Mouse (Mus musculus) frontal cortex, postnatal 36 days (tissue): ENCODE results near the gene Dis3.
A peak's percentile ranks its signal among the peaks of the same experiment; 100 is the strongest.

Source experiments
- DNase-seq, 2 experiments: peaks; one replicate each; pipeline ENCODE4 v3.0.0; 2022; ENCODE audit warnings: low spot score in 2 of 2

Dis3 gene

DNA sequence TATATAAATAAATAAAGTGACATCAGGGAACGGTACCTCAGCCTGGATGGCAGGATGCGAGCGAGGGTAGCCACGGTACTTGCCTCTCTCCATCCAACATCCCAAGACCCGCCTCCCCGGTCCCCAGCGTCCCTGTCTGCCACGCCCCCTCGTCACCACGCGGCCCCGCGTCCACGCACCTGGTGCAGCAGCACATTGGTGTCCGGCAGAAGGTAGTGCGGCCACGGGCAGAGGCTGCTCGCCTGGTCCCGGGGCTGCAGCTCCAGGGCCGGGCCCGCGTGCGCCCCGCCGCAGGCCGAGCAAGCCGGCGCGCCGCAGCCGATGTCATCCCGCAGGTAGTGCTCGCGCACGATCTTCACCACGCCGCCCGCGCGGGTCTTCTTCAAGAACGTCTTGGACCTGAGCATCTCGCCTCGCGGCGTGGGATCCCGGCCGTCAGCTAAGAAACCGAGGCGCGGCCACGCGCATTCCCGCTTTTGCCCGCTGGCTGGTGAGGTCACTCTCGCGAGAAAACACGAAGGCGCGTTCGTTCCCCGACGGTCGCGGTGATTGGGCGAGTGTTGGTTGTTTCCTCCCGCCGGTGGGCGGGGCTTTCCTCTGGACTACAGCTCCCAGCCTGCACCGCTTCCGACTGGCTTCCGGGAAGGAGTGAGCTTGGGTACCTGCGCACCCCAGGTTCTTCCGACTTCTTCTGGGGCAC is at the start of gene Dis3, which contains the start of gene Pibf1:
TSS of gene Dis3 (minus strand) at position 504 of the 700 bp plus-strand sequence.
TSS of gene Pibf1 (plus strand) at position 158 of the 700 bp plus-strand sequence.
- DNase-seq = peak; percentile 99 to 100

DNA sequence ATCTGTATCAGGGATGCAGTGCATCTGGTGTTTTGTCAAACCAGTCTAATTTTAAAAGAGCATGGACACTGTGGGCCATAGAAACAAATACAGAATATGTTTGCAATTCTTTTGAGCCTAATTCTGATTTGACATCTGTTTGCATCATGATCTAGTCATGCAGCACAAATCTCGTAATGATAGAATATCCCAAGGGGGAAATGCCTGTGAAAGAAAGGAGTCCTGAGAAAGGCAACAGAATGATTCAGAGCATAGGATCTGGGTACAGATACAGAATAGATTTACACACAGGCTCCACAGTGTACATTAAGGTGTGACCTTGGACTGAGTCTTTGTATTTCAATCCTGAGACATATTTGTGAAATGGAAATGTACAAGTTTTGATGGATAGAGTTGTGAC is 47.3 kb upstream of the Dis3 start:
- no peak for DNase-seq

DNA sequence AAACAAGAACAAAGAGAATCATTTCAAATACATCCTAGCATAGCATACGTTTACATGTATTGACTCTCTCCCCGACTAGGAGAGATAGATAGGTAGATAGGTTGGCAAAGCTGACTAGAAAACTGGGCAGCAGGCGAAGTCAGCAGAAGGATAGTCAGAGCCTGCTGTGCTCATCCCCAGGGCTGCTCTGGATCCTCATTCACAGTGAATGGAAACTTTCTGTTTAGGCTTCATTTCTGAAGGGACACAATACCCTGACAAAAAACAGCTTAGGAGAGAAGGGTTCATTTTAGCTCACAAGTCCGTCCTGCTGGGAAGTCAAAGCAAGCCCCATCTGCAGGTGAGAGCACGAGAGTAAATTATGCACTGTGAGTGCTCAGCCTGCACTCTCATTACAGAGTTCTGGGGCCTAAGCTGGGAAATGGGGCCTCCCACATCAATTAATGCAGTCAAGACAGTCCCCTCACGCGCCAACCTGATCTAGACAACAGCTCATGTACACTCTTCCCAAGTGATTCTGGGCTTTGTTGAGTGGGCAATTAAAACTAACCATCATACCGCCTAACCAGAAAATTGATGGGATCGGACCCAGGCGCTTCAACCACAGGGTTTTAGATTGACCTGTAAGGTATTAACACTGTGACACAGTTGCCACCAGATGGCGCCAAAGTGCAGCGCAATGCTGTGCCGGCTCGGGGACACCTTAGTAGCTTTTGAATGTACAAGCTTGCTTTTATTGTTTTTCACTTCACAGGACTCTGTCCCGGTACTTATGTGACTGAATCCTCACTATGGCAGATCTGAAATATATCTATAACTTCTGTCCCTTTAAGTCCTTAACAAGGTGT is 42.4 kb upstream of the Dis3 start:
- DNase-seq = peak; percentile 78

DNA sequence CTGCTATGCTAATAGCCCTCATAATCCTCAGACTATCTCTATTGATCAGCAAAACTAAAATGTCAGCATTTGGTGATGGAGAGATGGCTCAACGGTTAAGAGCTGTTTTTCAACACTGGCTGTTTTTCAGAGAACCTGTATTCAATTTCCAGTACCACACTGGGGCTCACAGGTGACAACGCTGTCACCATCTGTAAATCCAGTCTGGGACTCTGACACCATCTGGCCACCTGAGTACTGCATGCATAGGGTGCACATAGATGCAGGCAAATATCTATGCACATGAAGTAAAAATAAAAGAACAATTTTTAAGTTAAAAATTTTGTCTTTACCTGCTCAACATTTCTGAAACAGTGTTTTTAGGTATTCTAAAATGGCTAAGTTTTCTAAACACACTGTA is 40.5 kb upstream of the Dis3 start:
- no peak for DNase-seq

DNA sequence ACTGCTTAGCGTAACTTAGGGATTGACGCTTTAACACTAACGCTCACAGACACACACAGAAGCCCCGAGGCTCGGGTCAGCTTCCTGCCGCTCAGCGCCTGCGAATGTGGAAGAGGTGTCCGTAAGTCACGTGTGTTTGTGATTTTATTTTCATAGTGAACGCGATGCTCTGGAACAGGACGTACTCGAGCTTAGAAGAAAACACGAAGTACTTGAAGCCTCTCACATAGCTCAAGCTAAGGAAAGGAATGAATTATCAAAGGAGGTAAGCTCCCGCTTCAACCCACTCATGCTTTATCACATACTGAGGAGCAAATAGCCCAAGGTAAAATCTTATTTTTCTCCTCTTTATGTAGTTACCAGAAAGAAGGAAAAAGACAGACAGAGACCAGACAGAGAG is 36.7 kb upstream of the Dis3 start:
- DNase-seq = no peak

DNA sequence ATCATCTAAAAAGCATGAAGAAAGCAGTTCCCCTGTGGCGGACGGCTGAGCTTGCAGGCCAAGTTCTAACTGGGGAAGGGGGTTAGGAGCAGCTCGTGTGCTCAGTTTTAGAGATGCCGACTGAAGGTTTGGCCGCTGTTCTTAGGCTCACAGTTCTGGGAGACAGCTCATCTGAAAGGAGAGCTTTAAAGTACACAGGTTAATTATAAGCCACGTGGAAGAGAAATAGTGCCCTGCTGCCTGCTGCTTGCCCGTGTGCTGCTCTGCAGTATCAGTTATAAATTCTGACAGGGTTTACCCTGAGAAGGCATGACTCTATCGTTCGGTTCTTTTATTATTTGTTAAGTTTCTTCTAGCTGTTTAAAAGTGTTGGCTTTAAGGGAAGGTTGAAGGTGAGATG is 36.2 kb upstream of the Dis3 start:
- DNase-seq = no peak

DNA sequence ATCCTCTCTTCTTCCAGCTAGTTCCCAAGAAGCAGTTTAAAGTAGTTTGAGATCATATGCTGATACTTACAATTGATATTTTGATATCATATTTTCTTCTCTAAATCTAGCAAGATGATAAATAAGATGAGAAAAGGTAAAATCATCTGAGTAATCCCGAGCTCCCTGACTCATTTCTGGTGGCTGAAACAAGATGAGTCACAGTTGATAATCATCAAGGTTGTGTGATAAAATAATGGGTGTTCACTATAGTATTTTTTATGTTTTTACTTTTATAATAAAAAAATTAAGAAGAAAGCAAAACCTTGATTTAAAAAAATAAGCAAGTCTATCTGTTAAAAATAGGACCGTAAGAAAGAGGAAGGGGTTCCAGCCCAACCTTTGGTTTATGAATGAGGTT is 34.5 kb upstream of the Dis3 start:
- DNase-seq = no peak

DNA sequence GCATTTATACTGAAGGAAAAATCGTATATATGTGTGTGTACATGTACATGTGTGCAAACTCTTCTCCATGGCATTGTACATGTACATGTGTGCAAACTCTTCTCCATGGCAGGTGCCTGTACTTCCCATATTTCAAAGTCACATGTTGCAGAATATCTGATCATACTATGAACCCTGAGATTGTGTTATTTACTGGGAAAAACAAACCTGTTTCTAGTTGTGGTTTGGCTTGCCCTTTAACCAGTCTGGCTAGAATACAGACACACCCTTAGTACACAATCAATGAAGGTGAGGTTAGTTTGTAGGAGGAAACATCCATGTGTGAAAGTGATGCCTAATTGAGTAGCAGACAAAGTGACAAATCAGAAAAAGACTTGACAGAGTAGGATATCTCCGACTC is 29.5 kb upstream of the Dis3 start:
- DNase-seq = no peak

DNA sequence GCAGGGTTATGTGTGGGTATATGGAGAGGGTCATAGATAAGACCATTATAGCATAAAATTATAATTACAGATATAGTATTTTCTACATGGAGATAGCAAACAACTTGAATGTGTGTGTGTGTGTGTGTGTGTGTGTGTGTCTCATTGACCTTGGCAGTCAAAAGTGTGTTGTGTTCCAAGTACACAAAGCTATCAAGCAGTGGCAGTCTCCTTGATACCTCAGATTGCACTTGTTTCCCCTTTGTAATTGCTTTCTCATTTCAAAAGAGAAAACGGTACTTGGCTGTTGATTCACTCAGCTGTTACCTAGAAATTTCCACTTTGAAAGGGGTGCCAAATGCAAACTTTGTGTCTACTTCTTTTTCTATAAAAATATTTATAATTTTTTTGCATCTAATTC is 27.9 kb upstream of the Dis3 start:
- DNase-seq = no peak

DNA sequence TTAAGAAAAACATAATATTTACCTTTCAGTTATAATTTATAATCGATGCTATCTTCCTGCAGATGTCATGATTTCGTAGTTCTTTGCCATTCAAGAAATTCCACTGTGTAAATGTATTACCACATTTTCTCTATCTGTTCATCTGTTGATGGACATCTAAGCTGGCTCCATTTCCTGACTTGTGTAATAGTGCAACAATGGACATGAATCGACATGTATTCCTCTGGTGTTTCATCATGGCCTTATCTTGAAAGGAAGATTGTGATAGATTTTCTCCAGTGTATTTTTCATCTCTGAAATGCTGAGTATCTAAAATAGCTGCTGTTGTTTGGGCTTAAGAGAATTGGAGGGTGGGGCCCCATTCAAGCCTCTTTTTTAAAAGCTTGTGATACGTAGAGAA is 27.1 kb upstream of the Dis3 start:
- no peak for DNase-seq

DNA sequence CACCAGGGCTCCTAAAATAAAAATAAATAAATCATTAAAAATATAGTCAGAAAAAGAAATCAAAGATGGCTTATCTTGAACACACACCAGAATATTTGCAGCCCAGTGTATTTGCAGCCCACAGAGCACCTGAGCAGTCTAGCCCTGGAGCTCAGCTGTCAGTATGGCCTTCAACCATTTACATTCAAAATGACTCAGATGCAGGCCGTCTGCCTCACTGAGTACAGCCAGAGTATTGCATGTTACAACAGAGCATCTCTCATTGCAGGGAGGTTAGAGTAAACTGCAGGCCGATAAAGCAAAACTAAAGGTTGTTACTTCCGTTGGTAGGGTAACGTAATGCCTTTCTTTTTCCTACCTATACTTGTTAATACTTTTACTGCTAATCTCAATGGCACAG is 24.5 kb upstream of the Dis3 start:
- no peak for DNase-seq

DNA sequence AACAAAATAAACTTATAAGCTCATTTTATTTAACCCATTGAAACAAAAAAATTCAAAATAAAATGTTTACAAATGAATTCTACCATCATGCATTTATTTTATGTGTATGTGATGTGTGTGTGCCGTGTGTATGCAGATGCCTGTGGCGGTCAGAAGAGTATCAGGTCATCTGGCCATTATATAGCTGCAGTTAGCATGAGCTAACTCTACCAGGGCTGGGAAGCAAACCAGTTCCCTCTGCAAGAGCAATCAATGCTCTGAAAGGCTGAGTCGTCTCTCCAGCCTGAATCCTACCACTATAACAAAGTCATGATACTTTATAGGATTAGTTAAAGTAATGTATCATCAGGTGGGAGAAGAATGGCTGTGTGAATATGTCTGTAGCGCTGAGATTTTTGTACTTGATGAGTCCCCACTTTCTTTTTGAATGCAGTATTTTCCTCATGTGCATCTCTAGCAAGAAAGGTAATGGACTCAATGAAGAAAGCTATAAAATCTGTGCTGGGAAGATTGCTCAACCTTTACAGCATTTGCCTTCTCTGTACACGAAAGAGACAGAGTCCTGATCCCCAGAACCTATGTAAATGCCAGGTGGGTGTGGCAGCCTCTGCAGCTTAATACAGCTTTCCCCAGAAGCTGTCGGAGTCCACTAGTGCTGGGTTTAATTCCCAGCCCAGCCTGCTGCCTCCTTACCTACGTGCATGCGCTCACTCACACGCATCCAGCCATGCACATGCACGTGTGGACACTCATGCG is 22.2 kb upstream of the Dis3 start:
- DNase-seq = no peak

DNA sequence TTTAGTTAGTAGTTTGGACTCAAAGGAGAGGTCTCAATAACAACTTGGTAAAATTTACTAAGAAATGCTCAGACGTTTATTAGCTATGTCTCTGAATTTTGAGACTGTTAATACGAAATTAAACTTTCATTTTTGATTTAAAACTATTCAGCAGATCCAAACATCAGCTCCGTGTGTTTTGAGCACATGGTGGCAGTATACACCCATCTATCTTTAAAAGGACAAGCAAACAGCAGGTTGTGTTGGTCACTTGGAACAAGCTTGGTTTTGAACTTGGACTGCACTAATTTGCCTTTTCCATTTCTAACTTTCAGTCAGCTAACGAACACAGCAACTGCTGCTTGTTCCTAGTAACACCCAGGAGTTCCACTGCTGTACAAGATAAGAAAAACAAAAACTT is 18.0 kb upstream of the Dis3 start:
- DNase-seq = no peak

DNA sequence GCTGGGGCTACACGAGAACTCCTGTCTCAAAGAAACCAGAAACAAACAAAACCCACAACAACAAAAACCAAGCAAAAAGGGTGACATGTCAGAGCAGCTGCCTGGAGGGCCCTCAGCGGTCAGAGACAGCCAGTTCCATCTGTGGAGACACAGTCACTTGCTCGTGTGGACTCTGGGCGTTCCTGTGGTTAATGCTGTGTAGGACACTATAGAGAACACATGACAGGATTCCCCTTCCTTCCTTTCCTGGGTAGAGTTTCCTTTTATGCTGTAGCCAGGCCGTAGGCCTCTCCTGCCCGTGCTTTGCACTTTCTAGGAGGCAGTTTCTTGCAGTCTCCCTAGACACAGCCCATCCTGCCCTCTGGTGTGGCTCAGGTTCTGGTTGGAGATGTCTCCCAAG is 9.2 kb upstream of the Dis3 start:
- no peak for DNase-seq

DNA sequence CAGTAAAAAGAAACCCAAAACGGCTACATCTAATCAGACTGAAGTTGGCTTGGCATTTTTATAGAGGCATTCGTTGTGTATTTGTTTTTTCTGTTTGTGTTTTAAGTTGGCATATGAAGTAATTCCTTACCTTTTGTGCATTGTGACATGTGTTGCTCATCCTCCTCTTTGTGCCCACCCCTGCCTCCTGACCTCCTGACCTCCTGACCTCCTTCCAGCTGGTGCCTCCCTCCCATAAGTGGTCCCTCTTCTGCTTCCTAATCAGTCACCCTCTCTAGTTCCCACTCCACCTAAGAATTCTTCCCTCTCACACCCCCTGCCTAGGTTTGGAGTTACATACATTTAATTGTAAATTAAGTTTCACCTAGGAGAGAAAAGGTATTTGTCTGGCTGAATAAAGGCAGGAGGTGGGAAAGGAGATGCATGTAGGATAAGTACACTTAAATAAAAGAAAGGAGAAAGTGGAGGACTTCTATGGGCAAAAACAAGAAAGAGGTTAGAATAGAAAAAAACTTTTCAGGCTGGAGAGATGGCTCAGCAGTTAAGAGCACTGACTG is 8.1 kb upstream of the Dis3 start:
- no peak for DNase-seq

DNA sequence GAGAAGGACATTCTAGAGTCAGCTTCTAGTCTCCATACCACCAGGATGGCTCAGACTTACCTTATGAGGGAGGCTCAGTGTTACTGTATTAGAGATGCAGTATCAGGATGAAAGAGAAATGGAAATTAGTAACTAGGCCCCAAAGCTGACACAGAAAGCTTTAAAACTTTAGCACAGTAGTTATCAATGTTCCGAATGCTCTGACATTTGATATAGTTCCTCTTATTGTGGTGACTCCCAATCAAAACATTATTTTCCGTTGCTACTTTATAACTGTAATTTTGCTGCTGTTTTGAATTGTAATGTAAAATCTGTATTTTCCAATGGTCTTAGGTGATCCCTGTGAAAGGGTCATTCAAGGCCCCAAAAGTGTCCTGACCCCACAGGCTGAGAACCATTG is 7.1 kb upstream of the Dis3 start:
- DNase-seq = no peak

DNA sequence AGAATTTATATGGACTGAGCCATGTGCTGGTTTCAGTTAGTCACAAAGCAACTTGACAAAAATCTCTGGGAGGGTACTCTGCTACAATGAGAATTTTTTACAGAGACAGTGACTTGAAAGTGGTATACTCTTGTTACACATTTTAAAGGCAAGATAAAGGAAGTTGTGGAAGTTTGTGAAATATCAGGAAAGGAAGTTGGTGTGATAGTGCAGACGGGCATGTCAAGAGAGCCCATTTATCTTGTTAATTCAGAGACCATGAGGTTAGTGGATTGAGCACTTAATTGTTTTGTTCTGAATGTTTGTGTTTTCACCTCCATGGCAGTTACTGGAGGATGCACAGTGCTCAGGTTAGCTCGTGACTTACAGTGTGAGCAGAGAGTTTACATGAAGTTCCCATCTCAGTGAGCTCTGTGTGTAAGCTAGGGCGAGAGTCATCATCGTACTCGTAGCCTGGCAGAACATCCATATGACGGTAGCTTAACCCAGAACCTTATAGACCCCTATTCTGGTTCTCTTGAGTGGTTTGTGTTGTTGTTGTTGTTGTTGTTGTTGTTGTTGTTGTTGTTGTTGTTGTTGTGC is 5.1 kb upstream of the Dis3 start:
- no peak for DNase-seq

DNA sequence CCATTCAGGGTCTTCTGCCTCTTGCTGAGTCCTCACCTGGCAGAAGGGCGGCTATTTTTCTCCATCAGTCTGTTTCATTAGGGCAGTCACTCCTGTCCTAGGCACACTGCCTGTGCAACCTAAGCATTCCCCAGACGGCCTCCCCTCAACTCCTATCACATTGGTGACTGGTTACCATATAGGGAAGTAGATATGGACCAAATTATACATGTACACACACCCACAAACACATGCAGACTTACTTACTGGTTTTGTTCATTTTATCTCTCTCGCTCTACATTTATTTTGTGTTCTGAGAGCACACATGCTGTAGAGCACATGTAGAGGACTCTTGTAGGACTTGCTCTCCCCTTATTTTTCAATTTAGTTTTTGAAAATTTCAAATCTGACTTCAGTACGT is 3.5 kb upstream of the Dis3 start:
- DNase-seq = no peak

DNA sequence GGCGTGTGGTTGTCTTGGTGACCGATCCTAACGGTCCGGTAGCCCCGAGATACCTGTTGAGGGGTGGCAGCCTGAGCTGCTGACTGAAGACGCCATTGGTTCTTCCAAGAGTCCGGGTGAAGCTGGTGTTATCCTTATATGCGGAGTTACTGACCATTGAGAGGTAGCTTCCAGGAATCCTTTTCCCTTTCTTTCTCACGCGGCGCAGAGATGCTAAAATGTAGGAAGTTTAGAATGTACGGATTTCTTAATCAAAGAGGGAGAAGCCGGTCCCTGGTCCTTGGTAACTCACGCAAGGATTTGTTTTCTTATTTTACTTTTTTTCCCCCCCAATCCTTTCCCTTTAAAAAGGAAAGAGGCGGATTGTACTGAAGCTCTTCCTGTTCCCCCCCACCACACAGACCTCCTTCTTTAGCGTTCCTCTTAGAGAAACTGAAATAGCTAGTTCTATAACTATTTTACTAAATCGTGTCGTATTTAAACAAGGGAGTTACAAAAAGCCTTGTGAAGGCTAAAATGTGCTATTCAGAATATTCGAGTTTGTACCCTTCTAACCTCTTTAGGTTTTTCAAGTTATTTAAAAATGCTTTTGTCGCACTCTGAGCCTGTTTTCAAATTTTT is 507 bp upstream of the Dis3 start:
- DNase-seq = no peak

DNA sequence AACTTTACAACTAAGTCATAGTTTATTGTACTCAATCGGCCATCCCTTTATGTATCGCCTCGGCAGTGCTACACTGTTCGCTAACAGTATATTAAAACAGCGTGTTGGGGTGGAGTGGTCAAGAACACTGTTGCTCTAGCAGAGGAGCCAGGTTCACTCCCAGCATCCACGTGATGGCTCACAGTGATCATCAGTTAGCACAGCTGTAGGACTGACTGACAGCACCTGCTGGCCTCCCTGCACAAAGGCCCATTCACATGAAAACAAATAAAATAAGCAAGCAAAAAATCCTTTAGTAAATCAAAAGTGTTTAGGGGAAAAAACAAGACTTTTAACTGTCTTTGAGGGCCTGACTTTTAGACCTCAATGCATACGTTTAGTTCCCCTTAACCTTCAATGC is 10.6 kb downstream of the Dis3 start:
- DNase-seq = no peak

DNA sequence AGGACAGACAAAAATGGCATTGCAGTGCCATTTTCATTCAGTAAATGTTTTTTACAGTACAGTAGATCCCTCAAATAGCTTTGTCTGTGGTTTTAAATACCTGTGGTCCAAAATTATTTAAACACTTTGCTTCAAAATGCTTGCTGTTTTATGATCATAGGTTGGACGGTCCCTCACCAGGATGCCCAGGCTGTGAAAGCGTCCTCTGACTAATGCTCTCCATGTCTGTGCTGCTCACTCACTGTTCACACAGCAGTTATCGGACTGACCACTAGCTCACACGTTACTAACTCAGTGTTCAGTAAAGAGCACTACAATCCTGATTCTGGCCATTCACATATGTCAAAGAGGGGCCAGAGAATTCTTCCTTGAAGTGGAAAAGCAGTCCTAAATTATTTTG is 28.4 kb downstream of the Dis3 start:
- no peak for DNase-seq

DNA sequence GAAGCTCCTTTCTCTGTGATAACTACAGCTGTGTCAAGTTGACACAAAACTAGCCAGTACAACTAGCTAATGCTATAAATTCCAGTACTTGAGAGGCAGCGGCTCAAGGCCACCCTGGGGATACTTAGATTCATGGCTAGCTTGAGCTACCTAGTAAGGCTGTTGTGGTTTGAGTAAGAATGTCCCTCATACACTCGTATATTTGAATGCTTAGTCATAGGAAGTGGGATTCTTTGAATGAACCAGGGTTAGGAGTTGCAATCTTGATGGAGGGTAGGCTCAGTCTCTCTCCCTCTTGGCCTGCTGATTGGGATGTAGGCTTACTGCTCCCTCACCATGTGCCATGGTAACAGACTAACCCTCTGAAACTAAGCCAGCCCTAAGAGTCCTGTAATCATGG is 36.5 kb downstream of the Dis3 start:
- DNase-seq = no peak
